Mouse (Mus musculus): ENCODE data around the gene Mllt10. TPM values are rescaled to one million over a fixed set of nuclear protein-coding genes. Genes with fewer than 3 reads are reported as not detected.
A peak's percentile ranks its signal among the peaks of the same experiment; 100 is the strongest.

The Mllt10 gene
- polyA plus RNA-seq, 1 experiment from 2014 or later, result 20.7 TPM

DNA sequence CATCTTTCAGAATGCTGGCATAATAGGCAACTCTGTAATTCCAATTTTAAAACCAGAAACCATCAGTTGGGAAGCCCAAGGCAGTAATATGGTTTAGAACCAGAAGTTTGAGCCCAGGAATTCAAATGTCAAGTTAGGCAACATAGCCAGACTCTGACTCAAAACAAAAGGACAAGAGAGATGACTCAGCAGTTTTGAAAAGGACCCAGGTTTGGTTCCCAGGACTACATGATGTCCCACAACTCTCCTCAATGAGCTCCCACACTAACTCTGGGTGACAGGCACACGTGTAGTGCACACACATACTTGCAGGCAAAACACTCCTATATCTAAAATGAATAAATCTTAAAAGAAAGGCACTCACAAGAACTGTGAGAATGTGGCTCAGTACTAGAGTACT lies 35.9 kb upstream of the Mllt10 start:
- TF ChIP-seq CTCF (IDR thresholded peaks at IDR 0.05; ENCODE audit: low read depth) (no peak), EP300 (IDR thresholded peaks at IDR 0.05; ENCODE audit: low read depth) (no peak)
- no peaks in the 10 kb centered on the region for H3K9me3 ChIP-seq (ENCODE audit: low read length)
- H3K4me2 ChIP-seq (ENCODE audit: low read depth, low read length), result no peak overlapping the region
- no peak overlapping the region for H3K9ac ChIP-seq (replicated peaks)
- WGBS (ENCODE audit: insufficient replicate concordance), result 56% methylated on average over 1 of the region's 1 CpGs
- H3K4me1 ChIP-seq (ENCODE audit: insufficient read depth), result no peaks in the 10 kb centered on the region
- H3K4me3 ChIP-seq (ENCODE audit: low read depth, low read length), result no peak overlapping the region
- no peak overlapping the region for H3K27ac ChIP-seq (ENCODE audit: low read depth)
- no peak for ATAC-seq
- H3K27me3 ChIP-seq (ENCODE audit: insufficient read depth, low read length), result no peaks in the 10 kb centered on the region
- H3K36me3 ChIP-seq (replicated peaks; ENCODE audit: insufficient read depth, low read length), result no peaks in the 10 kb centered on the region
- no peak for DNase-seq

DNA sequence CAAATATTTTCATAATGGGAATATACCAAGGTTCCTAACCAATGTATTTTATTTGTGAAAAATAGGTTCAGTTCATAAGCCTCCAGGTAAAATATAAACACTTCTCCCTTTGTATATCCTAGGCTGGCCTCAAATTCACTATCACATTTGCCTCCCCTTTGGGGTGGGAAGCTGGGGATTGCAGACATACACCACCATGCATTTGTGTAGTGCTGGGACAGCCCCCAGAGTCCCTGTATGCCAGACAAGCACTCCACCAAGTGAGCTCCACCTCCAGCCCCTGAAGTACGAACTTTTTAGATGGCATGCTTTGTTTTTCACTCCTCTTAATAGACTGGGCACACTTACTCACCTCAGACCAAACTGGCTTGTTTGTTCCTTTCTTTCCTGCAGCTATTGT lies 32.2 kb upstream of the Mllt10 start:
- 63% methylated on average over 1 of the region's 1 CpGs for WGBS (ENCODE audit: insufficient replicate concordance)

DNA sequence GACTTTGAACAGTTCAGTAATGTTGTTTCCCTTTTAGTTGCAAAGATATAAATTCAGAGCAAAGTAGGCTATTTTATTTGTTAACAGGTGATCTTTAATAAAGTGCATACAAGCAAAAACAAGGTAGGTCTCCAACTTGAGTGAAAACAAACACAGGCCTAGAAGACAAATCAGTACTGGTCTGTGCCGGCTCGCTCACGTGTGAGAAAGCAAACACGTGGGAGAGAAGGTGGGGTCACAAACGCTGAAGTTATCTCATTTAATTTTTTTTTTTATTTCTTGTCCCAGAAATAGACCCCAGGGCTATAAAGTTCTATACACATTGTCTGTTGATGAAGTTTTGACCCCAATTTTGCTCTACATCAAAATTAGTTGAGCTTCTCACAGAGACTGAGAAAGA lies 29.9 kb upstream of the Mllt10 start:
- 38% methylated on average over 5 of the region's 5 CpGs for WGBS (ENCODE audit: insufficient replicate concordance)
- no peak for TF ChIP-seq CTCF (IDR thresholded peaks at IDR 0.05; ENCODE audit: low read depth)
- no peak for TF ChIP-seq EP300 (IDR thresholded peaks at IDR 0.05; ENCODE audit: low read depth)
- Histone ChIP-seq H3K36me3 (replicated peaks; ENCODE audit: insufficient read depth, low read length) (no peaks in the 10 kb centered on the region), H3K4me3 (ENCODE audit: low read depth, low read length) (no peak overlapping the region), H3K9me3 (ENCODE audit: low read length) (no peaks in the 10 kb centered on the region), H3K4me1 (ENCODE audit: insufficient read depth) (peaks cover 17% of the 10 kb centered on the region), H3K27ac (ENCODE audit: low read depth) (no peak overlapping the region), H3K4me2 (ENCODE audit: low read depth, low read length) (0 out of 2 replicates have a peak overlapping the region, but pooled peaks have one; percentile 94), H3K27me3 (ENCODE audit: insufficient read depth, low read length) (peaks cover 28% of the 10 kb centered on the region), H3K9ac (replicated peaks) (no peak overlapping the region)
- DNase-seq (no peak), ATAC-seq (no peak)

More for the DNA sequence above, 32.2 kb upstream of the Mllt10 start:
- H3K27ac ChIP-seq (ENCODE audit: low read depth), result no peak overlapping the region
- H3K9ac ChIP-seq (replicated peaks), result no peak overlapping the region
- H3K4me1 ChIP-seq (ENCODE audit: insufficient read depth), result peaks cover 8% of the 10 kb centered on the region; the same call in 1 of the 2 replicates
- ATAC-seq (no peak), DNase-seq (no peak)
- no peak overlapping the region for H3K4me3 ChIP-seq (ENCODE audit: low read depth, low read length)
- H3K27me3 ChIP-seq (ENCODE audit: insufficient read depth, low read length), result peaks cover 10% of the 10 kb centered on the region
- no peaks in the 10 kb centered on the region for H3K36me3 ChIP-seq (replicated peaks; ENCODE audit: insufficient read depth, low read length)
- H3K4me2 ChIP-seq (ENCODE audit: low read depth, low read length), result no peak overlapping the region
- TF ChIP-seq EP300 (IDR thresholded peaks at IDR 0.05; ENCODE audit: low read depth) (no peak), CTCF (IDR thresholded peaks at IDR 0.05; ENCODE audit: low read depth) (no peak)
- no peaks in the 10 kb centered on the region for H3K9me3 ChIP-seq (ENCODE audit: low read length)

DNA sequence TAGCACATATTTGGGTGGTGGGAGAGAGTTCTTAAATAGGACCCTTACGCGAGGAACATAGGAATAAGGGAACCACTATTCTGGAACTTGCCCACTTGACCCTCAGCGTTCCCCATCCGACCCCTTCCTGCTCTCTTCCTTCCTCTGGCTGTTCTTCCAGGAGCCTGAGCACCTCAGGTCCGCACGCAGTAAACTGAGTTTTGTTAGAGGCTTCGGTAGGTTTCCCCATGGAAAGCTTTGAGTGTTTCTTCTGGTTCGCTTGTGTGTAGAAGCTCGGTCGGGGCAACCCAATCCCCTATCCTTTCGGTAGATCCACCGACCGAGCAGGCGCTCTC lies 29.3 kb upstream of the Mllt10 start:
- peak overlapping the region; percentile 68 for H3K4me3 ChIP-seq (ENCODE audit: low read depth, low read length)
- no peak for ATAC-seq
- TF ChIP-seq CTCF (IDR thresholded peaks at IDR 0.05; ENCODE audit: low read depth), result no peak
- TF ChIP-seq EP300 (IDR thresholded peaks at IDR 0.05; ENCODE audit: low read depth), result no peak
- no peaks in the 10 kb centered on the region for H3K9me3 ChIP-seq (ENCODE audit: low read length)
- no peak for DNase-seq
- peaks cover 17% of the 10 kb centered on the region for H3K4me1 ChIP-seq (ENCODE audit: insufficient read depth)
- H3K27me3 ChIP-seq (ENCODE audit: insufficient read depth, low read length), result peaks cover 35% of the 10 kb centered on the region
- 1% methylated on average over 14 of the region's 14 CpGs for WGBS (ENCODE audit: insufficient replicate concordance)
- H3K4me2 ChIP-seq (ENCODE audit: low read depth, low read length), result peak overlapping the region; percentile 94
- H3K27ac ChIP-seq (ENCODE audit: low read depth), result no peak overlapping the region
- no peaks in the 10 kb centered on the region for H3K36me3 ChIP-seq (replicated peaks; ENCODE audit: insufficient read depth, low read length)
- peak overlapping the region; percentile 63 for H3K9ac ChIP-seq (replicated peaks)

DNA sequence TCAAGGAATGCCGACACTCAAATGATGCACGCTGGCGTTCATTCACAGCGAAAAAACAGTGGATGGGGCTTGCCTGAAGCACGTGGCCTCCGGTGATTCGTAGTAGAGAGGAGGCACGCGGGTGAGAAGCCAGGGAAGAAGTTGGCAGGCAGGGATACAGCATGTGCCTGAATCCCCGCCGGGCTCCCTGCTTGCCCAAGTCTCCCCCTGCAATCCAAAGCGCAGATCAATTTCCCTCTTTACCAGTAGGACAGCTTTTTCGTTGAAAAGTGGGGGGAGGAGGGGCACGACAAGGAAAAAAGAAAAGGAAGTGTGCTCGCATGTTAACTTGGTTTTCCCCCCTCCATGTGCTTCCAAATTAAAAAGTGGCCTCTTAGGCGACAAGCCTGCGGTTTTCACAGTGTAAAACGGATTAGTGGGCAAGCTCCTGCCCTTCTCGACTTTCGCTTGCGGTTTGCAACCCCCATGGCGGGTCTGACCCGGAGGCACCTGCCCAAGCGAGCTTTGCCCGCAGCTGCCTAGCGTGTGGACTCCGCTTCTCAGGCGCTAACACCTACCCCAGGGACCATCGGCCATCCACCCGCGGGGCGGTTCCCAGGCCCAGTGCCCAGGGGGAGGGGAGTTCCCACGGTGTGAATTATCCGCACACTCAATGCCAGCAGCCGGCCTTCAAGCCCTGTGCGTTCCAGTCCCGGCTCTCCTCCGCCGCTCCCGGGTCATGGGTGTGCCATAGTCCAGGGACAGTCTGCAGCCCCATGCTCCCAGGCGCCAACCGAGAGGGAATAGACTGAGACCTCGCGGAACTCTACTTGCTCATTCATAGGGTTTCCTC lies 28.7 kb upstream of the Mllt10 start:
- Histone ChIP-seq H3K9me3 (ENCODE audit: low read length) (no peaks in the 10 kb centered on the region), H3K4me2 (ENCODE audit: low read depth, low read length) (peak overlapping the region; percentile 94), H3K36me3 (replicated peaks; ENCODE audit: insufficient read depth, low read length) (no peaks in the 10 kb centered on the region), H3K27me3 (ENCODE audit: insufficient read depth, low read length) (peaks cover 40% of the 10 kb centered on the region), H3K9ac (replicated peaks) (peak overlapping the region; percentile 63), H3K4me3 (ENCODE audit: low read depth, low read length) (peak overlapping the region; percentile 68), H3K27ac (ENCODE audit: low read depth) (no peak overlapping the region; the same call in 1 of the 2 replicates), H3K4me1 (ENCODE audit: insufficient read depth) (peaks cover 21% of the 10 kb centered on the region)
- under 1% methylated on average over 44 of the region's 44 CpGs for WGBS (ENCODE audit: insufficient replicate concordance)
- peak; percentile 65 for DNase-seq
- peak; percentile 26 for ATAC-seq
- TF ChIP-seq EP300 (IDR thresholded peaks at IDR 0.05; ENCODE audit: low read depth), result no peak

DNA sequence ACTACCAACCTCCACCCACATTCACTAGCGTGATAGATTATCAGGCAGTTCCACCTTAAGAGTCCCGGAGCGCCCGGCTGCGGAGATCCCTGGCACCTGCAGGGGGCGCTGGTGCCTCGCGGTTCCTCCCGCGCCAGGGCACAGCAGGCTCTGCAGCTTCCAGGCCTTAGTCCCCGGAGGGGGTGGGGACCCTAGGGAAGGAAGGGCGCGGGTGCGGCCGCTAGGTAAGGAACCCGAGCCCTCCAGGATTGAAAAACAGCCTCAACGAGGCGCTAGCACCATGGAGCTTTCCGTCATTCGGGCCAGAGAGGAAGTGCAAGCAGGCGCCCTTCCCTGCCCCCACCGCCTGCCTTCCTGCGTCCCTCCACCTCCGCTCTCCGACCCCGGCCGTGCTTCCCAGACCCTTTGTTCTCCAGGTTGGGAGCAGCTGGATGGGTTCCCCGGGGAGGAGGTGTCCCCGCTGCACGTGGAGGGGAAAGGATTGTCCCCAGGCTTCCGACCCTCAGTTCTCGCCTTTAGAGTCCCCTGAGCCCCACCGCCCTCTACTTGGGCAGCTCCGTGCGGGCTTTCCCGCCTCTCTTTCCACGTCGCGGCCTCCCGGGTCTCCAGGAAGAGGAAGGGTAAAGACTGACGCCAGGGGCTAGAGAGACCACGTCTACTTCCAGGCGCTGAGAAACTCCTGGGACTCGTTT lies 27.4 kb upstream of the Mllt10 start:
- no peaks in the 10 kb centered on the region for H3K36me3 ChIP-seq (replicated peaks; ENCODE audit: insufficient read depth, low read length)
- ATAC-seq (peak; percentile 84), DNase-seq (peak; percentile 93)
- WGBS (ENCODE audit: insufficient replicate concordance), result under 1% methylated on average over 42 of the region's 44 CpGs
- H3K4me1 ChIP-seq (ENCODE audit: insufficient read depth), result peaks cover 29% of the 10 kb centered on the region
- peak overlapping the region; percentile 81 for H3K27ac ChIP-seq (ENCODE audit: low read depth)
- no peaks in the 10 kb centered on the region for H3K9me3 ChIP-seq (ENCODE audit: low read length)
- H3K4me3 ChIP-seq (ENCODE audit: low read depth, low read length), result peak overlapping the region; percentile 68
- peaks cover 53% of the 10 kb centered on the region for H3K27me3 ChIP-seq (ENCODE audit: insufficient read depth, low read length)
- peak overlapping the region; percentile 67 for H3K9ac ChIP-seq (replicated peaks)
- H3K4me2 ChIP-seq (ENCODE audit: low read depth, low read length), result peak overlapping the region; percentile 94
- TF ChIP-seq CTCF (IDR thresholded peaks at IDR 0.05; ENCODE audit: low read depth) (peak; percentile 97), EP300 (IDR thresholded peaks at IDR 0.05; ENCODE audit: low read depth) (no peak; the same call in 1 of the 2 replicates)

Measured in liver, postnatal 0 days (tissue).